Mouse (Mus musculus): ENCODE measurements around the gene Gzf1. TPM values are rescaled to one million over a fixed set of nuclear protein-coding genes. Genes with fewer than 3 reads are reported as not detected.

Gene Gzf1
- total RNA-seq, 2 experiments from 2014 or later, result 21.5 to 22.2 TPM

GRCm38 (mm10) chr2:148690291-148690690, 9.5 kb downstream of the Gzf1 start:
- DNase-seq, result no peak
- intact Hi-C loops (cut with DNase I), result no loop called here

GRCm38 (mm10) chr2:148690781-148691180, 10.0 kb downstream of the Gzf1 start:
- intact Hi-C loops (cut with DNase I), result no loop called here
- no peak for DNase-seq

GRCm38 (mm10) chr2:148698571-148698970, 17.7 kb downstream of the Gzf1 start:
- DNase-seq, result no peak
- intact Hi-C loops (cut with DNase I), result no loop called here

- intact Hi-C loops (cut with DNase I), result no loop called here
- DNase-seq, result peak in 1 of 2 experiments; percentile 34
These were observed 25.8 kb downstream of the Gzf1 start for GRCm38 (mm10) chr2:148706409-148707201.

- DNase-seq, result no peak
- intact Hi-C loops (cut with DNase I), result no loop called here
These were observed 26.3 kb downstream of the Gzf1 start for GRCm38 (mm10) chr2:148707202-148707530.

GRCm38 (mm10) chr2:148712326-148712725, 31.5 kb downstream of the Gzf1 start:
- intact Hi-C loops (cut with DNase I), result no loop called here
- DNase-seq, result no peak

- no peak for DNase-seq
- intact Hi-C loops (cut with DNase I), result no loop called here
These were observed 36.2 kb downstream of the Gzf1 start for GRCm38 (mm10) chr2:148717072-148717471.

- intact Hi-C loops (cut with DNase I), result no loop called here
- DNase-seq, result no peak
These were observed 38.6 kb downstream of the Gzf1 start for GRCm38 (mm10) chr2:148719271-148719995.

- intact Hi-C loops (cut with DNase I), result loop anchor here (2.0 kb wide), 1 partner anchor 51 kb away; the partner anchor contains the start of gene Gzf1
- peak; percentile 24 to 44 for DNase-seq
These were observed 50.9 kb downstream of the Gzf1 start for GRCm38 (mm10) chr2:148731614-148732326.

- intact Hi-C loops (cut with DNase I), result loop anchor here (2.0 kb wide), 1 partner anchor 52 kb away; the partner anchor contains the start of gene Gzf1
- peak; percentile 95 for DNase-seq
These were observed 51.6 kb downstream of the Gzf1 start, which contains the start of gene Napb for GRCm38 (mm10) chr2:148732327-148733000. Gene Napb, minus strand, starts transcription at chr2:148732467.

Other genes starting within 250 kb of the Gzf1 start
- gene Cd93, start 237.5 kb upstream of the Gzf1 start, total RNA-seq (2021), result 100 to 1,000 TPM; 163 to 201 TPM
- gene Nxt1, start 8.4 kb upstream of the Gzf1 start, total RNA-seq (2021), result 10 to 100 TPM in 1 of 2 experiments, 1 to 10 TPM in 1; 9.4 to 14.2 TPM
- 1 to 10 TPM; 2.1 to 2.5 TPM for gene Napb, start 51.4 kb downstream of the Gzf1 start, total RNA-seq (2021)
- gene Cstl1, start 69.3 kb downstream of the Gzf1 start, total RNA-seq (2021), result not detected
- gene Cst11, start 90.5 kb downstream of the Gzf1 start, total RNA-seq (2021), result not detected
- not detected for gene 8030411F24Rik, start 101.0 kb downstream of the Gzf1 start, total RNA-seq (2021)
- 1 to 10 TPM; 1.1 to 1.4 TPM for gene Cst12, start 108.3 kb downstream of the Gzf1 start, total RNA-seq (2021)
- gene Cst8, start 117.8 kb downstream of the Gzf1 start, total RNA-seq (2021), result not detected
- not detected for gene Cst13, start 139.1 kb downstream of the Gzf1 start, total RNA-seq (2021)
- 1 to 10 TPM; 2.3 to 4.0 TPM for gene Cst9, start 154.1 kb downstream of the Gzf1 start, total RNA-seq (2021)
- under 1 TPM in 1 of 2 experiments, not detected in 1; 0.43 TPM for gene 9230104L09Rik, start 184.0 kb downstream of the Gzf1 start, total RNA-seq (2021)
- gene Cst3, start 194.7 kb downstream of the Gzf1 start, total RNA-seq (2021), result 100 to 1,000 TPM; 775 to 820 TPM

Data from heart, postnatal 10 days (tissue).